Mouse (Mus musculus) urinary bladder, adult 18-20 months (tissue): Measurements from ENCODE around the gene Maco1.
"Not testable (repeated sequence)": the region's sequence is repeated elsewhere in the genome, so short reads cannot be mapped to it uniquely, and the experiment has no call there.

Experiments used
- DNase-seq, 2 experiments: peaks; one replicate each; pipeline ENCODE4 v3.0.0; 2022; ENCODE audit warnings: low spot score in 2 of 2, mixed read lengths in 2 of 2

Gene Maco1

GRCm38 (mm10) chr4:134858494-134858893, 5.3 kb upstream of the Maco1 start:
- DNase-seq, result no peak

- DNase-seq, result peak in 1 of 2 experiments; percentile 20
Observed at GRCm38 (mm10) chr4:134856501-134856900, 3.4 kb upstream of the Maco1 start.

DNA sequence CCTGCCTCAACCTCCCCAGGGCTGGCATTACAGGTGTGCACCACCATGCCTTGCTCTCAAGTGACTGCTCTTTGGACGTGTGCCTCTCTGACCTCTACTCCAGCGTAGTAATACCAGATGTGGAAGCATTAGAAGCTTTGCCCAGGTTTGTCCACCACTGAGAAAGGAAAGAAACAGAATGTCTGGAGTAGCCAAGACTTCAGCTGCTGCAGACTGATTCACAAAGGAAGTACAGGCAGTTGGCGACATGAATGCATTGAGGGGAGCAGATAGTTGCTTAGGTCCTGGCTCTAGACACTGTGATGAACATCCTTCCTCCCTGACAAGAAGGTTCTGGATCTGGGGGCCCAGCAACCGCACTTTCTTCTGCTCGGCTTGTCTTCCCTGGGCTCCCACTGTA, 2.9 kb upstream of the Maco1 start:
- no peak for DNase-seq

GRCm38 (mm10) chr4:134855371-134855770, 2.2 kb upstream of the Maco1 start:
- DNase-seq, result peak in 1 of 2 experiments; percentile 8

DNA sequence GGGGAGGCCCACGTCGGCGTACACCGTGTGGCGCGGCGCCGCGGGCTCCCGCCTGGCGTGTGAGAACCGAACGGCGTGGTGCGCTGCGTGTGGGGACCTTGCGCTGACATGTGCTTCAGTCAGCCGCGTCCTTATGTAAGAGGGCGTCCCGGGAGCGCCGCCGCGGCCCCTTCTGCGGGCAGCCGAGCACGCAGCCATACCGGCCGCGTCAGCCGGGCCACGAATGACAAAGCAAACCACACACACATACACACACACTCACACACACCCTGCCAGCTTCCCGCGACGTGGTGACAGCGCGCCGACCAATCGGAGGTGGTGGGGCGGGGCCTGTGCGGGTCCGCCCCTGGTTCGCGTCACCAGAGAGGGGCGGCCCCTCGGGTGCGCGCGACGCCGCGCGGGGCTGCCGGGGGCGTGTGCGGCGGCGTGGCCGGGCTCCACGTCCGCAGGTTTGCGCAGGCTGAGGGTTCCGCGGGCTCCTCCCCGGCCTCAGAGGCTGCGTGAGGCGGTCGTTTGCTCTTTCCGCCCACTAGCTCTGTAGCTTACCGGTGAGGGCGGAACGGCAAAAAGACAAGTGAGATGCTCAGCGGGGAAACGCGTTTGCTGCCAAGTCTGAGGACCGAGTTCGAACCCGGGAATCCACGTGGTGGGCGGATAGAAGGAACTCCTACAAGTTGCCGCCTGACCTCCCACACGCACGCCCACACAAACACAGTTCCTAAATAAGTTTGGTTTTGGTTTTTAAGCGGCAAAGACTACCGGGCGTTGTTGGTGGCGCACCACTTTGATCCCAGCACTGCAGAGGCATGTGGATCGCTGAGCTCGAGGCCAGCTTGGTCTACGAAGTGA, 716 bp upstream of the Maco1 start:
- peak; percentile 86 to 90 for DNase-seq

GRCm38 (mm10) chr4:134852438-134853255, 498 bp downstream of the Maco1 start:
- DNase-seq, result peak; percentile 16 to 33

DNA sequence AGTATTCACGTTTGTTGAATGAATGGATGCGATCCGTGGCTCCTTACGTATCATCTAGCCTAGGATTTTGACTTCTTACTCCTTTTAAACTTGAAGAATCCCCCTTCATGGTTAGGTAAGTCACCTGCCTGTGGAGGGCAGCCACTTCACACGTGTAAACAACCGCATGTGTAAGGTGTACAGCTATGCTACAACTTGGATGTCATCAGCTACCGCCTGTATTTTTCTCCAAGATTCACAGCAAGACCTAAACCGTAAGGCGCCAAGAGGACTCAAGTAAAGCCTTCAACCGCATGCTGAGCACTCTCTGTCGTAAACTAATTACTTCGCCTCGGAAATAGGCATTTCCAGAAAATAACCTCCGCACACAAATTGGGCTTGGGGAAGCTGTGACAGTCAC, 1.3 kb downstream of the Maco1 start:
- no peak for DNase-seq

- no peak for DNase-seq
Observed at GRCm38 (mm10) chr4:134851236-134851635, 1.9 kb downstream of the Maco1 start.

- DNase-seq, result no peak
Observed at GRCm38 (mm10) chr4:134850551-134850950, 2.6 kb downstream of the Maco1 start.

- no peak for DNase-seq
Observed at GRCm38 (mm10) chr4:134847587-134847986, 5.6 kb downstream of the Maco1 start.

GRCm38 (mm10) chr4:134843566-134843965, 9.6 kb downstream of the Maco1 start:
- no peak for DNase-seq

- DNase-seq, result no peak
Observed at GRCm38 (mm10) chr4:134840231-134840630, 12.9 kb downstream of the Maco1 start.

GRCm38 (mm10) chr4:134838706-134839105, 14.4 kb downstream of the Maco1 start:
- DNase-seq, result not testable (repeated sequence)

- DNase-seq, result no peak
Observed at GRCm38 (mm10) chr4:134838221-134838620, 14.9 kb downstream of the Maco1 start.

DNA sequence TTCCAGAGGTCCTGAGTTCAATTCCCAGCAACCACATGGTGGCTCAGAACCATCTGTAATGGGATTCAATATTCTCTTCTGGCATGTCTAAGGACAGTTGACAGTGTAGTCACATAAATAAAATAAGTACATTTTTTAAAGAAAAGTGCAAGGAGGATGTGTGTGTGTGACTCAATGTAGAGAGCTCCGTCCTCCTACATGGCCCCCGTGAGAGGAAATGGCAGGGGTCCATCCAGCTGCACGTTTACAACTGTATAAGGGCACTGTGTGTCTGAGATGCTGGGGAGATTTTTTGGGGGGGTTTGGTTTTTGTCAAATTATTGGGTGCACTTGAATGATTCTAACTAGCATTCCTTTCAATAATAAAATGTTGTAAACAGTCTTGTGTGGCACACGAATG, 17.7 kb downstream of the Maco1 start:
- no peak for DNase-seq

- no peak for DNase-seq
Observed at GRCm38 (mm10) chr4:134831934-134832333, 21.2 kb downstream of the Maco1 start.

GRCm38 (mm10) chr4:134827806-134828205, 25.3 kb downstream of the Maco1 start:
- DNase-seq, result no peak

GRCm38 (mm10) chr4:134826348-134826747, 26.8 kb downstream of the Maco1 start:
- DNase-seq, result no peak

DNA sequence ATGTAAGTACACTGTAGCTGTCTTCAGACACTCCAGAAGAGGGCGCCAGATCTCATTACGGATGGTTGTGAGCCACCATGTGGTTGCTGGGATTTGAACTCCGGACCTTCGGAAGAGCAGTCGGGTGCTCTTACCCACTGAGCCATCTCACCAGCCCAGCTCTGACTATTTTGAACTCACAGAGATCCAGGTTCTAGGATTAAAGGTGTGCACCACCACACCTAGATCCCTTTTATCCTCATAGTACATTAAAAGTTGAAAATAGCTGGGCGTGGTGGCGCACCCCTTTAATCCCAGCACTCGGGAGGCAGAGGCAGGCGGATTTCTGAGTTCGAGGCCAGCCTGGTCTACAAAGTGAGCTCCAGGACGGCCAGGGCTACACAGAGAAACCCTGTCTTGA, 27.3 kb downstream of the Maco1 start:
- DNase-seq, result not testable (repeated sequence)

- no peak for DNase-seq
Observed at GRCm38 (mm10) chr4:134823560-134823959, 29.6 kb downstream of the Maco1 start.

GRCm38 (mm10) chr4:134821061-134821460, 32.1 kb downstream of the Maco1 start:
- no peak for DNase-seq

DNA sequence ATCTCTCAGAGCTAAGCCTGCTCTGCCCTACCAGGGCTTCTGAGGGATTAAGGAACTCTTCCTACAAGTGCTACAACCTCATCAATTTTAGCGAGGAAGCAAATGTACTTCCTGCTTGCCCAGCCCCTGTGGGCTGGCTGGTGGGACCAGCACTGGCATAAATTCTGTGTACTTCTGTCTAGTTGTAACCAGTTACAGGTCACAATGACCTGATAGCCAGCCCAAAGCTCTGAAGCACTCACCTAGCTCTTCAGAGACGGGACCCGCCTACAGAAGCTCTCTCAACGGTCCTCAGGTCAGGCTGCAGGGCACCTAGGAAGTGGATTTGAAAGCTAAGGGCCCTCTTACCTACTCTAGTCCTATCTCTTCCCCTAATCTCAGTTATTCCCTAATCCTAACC, 35.4 kb downstream of the Maco1 start:
- no peak for DNase-seq

DNA sequence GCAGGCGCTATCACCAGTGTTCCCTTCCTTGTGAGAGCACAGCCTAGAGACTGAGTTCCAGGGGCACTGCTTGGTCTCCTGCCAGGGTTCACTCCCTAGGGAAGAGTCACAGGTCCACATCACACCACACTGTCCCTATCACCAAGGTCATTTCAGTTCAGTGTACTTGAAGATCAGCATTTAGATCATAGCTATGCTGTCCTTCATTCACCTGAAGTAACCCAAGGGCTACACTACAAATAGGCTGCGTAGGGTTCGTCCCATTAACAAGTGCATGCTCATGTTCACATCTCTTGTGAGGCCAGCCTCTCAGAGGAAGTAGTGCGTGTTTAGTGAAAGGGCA, 38.9 kb downstream of the Maco1 start:
- DNase-seq, result no peak
